Mouse (Mus musculus) kidney, postnatal 0 days (tissue): ENCODE results near the gene Bcs1l. TPM values are rescaled to one million over a fixed set of nuclear protein-coding genes. Genes with fewer than 3 reads are reported as not detected.

Source experiments
- ATAC-seq: fragments of 200-750 bp; cut with Nextera tagmentation; replicated peaks from 2 replicates; pipeline ENCODE4 v1.8.0; 2017; ENCODE audit warnings: low read depth, moderate number of reproducible peaks, moderate TSS enrichment, moderate library complexity; ENCODE audit not compliant: low FRiP score
- DNase-seq: peaks from one replicate; pipeline ENCODE4 v3.0.0-alpha.2; 2016; ENCODE audit warnings: low spot score
- H3K27ac ChIP-seq: fragments of 300-500 bp; sonication (generic); 2 replicates; pipeline ENCODE4 v1.5.1; 2014; ENCODE audit warnings: mild to moderate bottlenecking
- H3K27me3 ChIP-seq: fragments of 300-500 bp; sonication (generic); 2 replicates; pipeline ENCODE4 v1.6.1; 2014; ENCODE audit warnings: low read length, mixed read lengths; ENCODE audit not compliant: insufficient read depth
- H3K36me3 ChIP-seq: fragments of 300-500 bp; sonication (generic); 2 replicates; pipeline ENCODE4 v1.6.1; 2014; ENCODE audit warnings: low read length, mixed read lengths; ENCODE audit not compliant: insufficient read depth
- H3K4me1 ChIP-seq: fragments of 300-500 bp; sonication (generic); replicated peaks from 2 replicates; pipeline ENCODE4 v1.6.1; 2014; ENCODE audit warnings: antibody characterized with exemption, low read length, mixed read lengths; ENCODE audit not compliant: insufficient read depth
- H3K4me2 ChIP-seq: fragments of 300-500 bp; sonication (generic); 2 replicates; pipeline ENCODE4 v1.6.1; 2014; ENCODE audit warnings: mild to moderate bottlenecking, low read length, moderate library complexity, mixed read lengths
- H3K4me3 ChIP-seq: fragments of 300-500 bp; sonication (generic); replicated peaks from 2 replicates; pipeline ENCODE4 v1.5.1; 2014; ENCODE audit warnings: low read depth, low read length
- H3K9ac ChIP-seq: fragments of 300-500 bp; sonication (generic); 2 replicates; pipeline ENCODE4 v1.6.1; 2014; ENCODE audit warnings: low read depth, low read length
- H3K9me3 ChIP-seq: fragments of 300-500 bp; sonication (generic); replicated peaks from 2 replicates; pipeline ENCODE4 v1.6.1; 2016; ENCODE audit warnings: low read length, inconsistent platforms, mixed read lengths
- CTCF ChIP-seq: IDR thresholded peaks from 2 replicates; pipeline ENCODE4 v1.5.1; 2016; ENCODE audit warnings: antibody characterized with exemption, low read depth, mild to moderate bottlenecking, moderate library complexity
- WGBS: fragments of 180-500 bp; shearing (Covaris S2); extraction: QIAGEN DNeasy Blood & Tissue Kit; methylation state at CpG from one replicate; pipeline ENCODE4 v1.1.7; 2014; 5-methylcytosine and 5-hydroxymethylcytosine counted together
- polyA plus RNA-seq: library from polyadenylated mRNA; unstranded; fragments of >200 nt; fragmentation: Nextera tagmentation; extraction: Ambion mirVana; gene quantifications from 2 replicates; pipeline ENCODE4 v1.2.1, GENCODE M21; 2015

Gene Bcs1l
- 13.3 and 14.5 TPM in 2 replicates for polyA plus RNA-seq

- under 1% methylated on average over 48 of the region's 48 CpGs for WGBS
- peak; percentile 29; the same call in 1 of the 2 replicates for TF ChIP-seq CTCF
- peak within 1 kb of the TSS; percentile 68 for H3K27ac ChIP-seq
- H3K4me1 ChIP-seq: no peaks in the 10 kb centered on the region
- no peaks in the 10 kb centered on the region for H3K9me3 ChIP-seq
- peak within 1 kb of the TSS; percentile 72 for H3K4me2 ChIP-seq
- peaks cover 18% of the 10 kb centered on the region for H3K36me3 ChIP-seq
- H3K4me3 ChIP-seq: peak within 1 kb of the TSS; percentile 72
- DNase-seq (peak; percentile 100), ATAC-seq (peak; percentile 99)
- H3K9ac ChIP-seq: peak within 1 kb of the TSS; percentile 56
- H3K27me3 ChIP-seq: no peaks in the 10 kb centered on the region
Measured at GRCm38 (mm10) chr1:74587773-74588445, at the start of gene Bcs1l, which contains the start of gene Zfp142. TSS of gene Bcs1l (plus strand) at chr1:74588289. TSS of gene Zfp142 (minus strand) at chr1:74588246.

- Histone ChIP-seq H3K27ac (no peak overlapping the region), H3K4me2 (no peak overlapping the region), H3K9ac (no peak overlapping the region), H3K4me1 (no peaks in the 10 kb centered on the region), H3K9me3 (no peaks in the 10 kb centered on the region), H3K4me3 (no peak overlapping the region), H3K27me3 (no peaks in the 10 kb centered on the region), H3K36me3 (no peaks in the 10 kb centered on the region)
- ATAC-seq (no peak), DNase-seq (peak; percentile 21)
- TF ChIP-seq CTCF: no peak
Measured at GRCm38 (mm10) chr1:74538650-74539049, 49.4 kb upstream of the Bcs1l start.

DNA sequence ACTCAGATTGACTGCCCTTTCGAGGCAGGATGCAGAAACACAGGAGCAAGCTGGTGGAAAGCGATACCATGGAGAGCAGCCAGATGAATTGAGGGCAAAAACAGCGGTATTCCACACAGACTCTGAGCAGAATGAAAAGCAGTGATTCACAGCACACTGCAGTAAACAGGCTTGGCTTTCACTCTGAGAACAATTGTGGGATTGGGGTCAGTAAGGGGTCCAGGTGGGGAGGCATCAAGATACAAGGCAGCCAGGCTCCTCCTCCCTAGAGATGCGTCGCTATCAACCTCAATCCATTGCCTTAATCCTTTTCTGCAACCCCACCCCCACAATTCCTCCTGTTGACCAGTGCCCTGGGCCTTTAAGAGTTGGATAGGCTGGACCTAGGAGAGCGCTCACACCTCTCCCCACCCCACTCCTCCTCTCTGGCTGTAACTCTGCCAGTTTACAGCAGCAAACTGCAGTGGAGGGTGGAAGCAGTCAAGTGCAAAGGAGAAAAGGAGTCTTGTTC, 45.6 kb upstream of the Bcs1l start, which contains the start of gene Plcd4:
Gene Plcd4 (plus strand): TSS at position 438 of the 511 bp plus-strand sequence.
- peak; percentile 61 for ATAC-seq

DNA sequence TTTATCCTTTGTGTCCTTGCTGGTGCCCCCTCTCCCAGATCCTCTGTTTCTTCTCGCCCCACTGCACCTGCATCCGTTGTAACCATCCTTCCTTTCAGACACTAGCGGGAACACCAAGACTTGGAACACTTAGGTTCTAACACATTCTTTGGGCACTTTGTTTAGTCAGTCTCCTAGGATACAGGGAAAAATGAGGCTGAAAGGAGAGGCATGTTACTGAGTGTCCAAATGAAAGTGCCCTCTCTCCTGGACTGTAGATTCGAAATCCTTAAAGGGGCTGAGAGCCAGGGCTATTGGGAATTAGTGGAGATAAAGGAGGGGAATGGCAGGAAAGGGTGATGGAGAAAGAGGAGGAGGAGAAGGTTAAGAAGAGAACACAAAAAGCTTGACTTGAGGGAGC, 43.9 kb upstream of the Bcs1l start, which contains the start of gene Usp37:
Gene Usp37 (minus strand): TSS at position 101 of the 400 bp plus-strand sequence.
- 83% methylated on average over 4 of the region's 4 CpGs for WGBS

More for the DNA sequence above, 45.6 kb upstream of the Bcs1l start, which contains the start of gene Plcd4:
- H3K27me3 ChIP-seq: no peaks in the 10 kb centered on the region
- TF ChIP-seq CTCF: no peak
- H3K4me2 ChIP-seq: peak within 1 kb of the TSS; percentile 38
- no peak within 1 kb of the TSS for H3K4me3 ChIP-seq
- no peaks in the 10 kb centered on the region for H3K4me1 ChIP-seq
- peak; percentile 67 for DNase-seq
- no peak within 1 kb of the TSS for H3K27ac ChIP-seq
- no peaks in the 10 kb centered on the region for H3K36me3 ChIP-seq
- WGBS: 2% methylated on average over 6 of the region's 6 CpGs
- no peaks in the 10 kb centered on the region for H3K9me3 ChIP-seq
- H3K9ac ChIP-seq: no peak within 1 kb of the TSS

DNA sequence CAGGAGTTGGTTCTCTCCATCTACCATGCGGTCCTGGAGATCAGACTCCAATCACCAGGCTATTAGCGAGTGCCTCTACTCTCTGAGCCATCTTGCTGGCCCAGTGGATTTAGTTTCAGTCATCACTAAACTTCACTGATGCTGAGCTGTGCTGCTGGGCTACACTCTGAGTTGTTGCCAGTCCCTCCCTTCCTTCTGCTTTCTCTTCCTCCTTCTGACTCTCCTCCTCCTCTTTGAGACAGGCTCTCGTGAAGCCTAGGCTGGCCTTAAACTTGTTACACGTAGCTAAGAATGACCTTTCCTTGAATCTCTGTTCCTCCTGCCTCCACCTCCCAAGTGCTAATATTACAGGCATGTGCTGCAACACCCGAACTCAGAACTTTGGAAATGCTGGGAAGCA, 29.0 kb upstream of the Bcs1l start:
- DNase-seq (no peak), ATAC-seq (no peak)
- H3K27me3 ChIP-seq: no peaks in the 10 kb centered on the region
- no peak overlapping the region for H3K4me3 ChIP-seq
- H3K27ac ChIP-seq: no peak overlapping the region
- H3K36me3 ChIP-seq: no peaks in the 10 kb centered on the region
- 82% methylated on average over 5 of the region's 5 CpGs for WGBS
- no peaks in the 10 kb centered on the region for H3K9me3 ChIP-seq
- H3K4me1 ChIP-seq: no peaks in the 10 kb centered on the region
- no peak overlapping the region for H3K9ac ChIP-seq
- no peak for TF ChIP-seq CTCF
- no peak overlapping the region for H3K4me2 ChIP-seq

More for the DNA sequence above, 43.9 kb upstream of the Bcs1l start, which contains the start of gene Usp37:
- H3K4me3 ChIP-seq: no peak within 1 kb of the TSS
- no peak for TF ChIP-seq CTCF
- no peak within 1 kb of the TSS for H3K9ac ChIP-seq
- H3K27me3 ChIP-seq: no peaks in the 10 kb centered on the region
- ATAC-seq: no peak
- no peaks in the 10 kb centered on the region for H3K36me3 ChIP-seq
- no peak for DNase-seq
- H3K9me3 ChIP-seq: no peaks in the 10 kb centered on the region
- peak within 1 kb of the TSS; percentile 38 for H3K4me2 ChIP-seq
- no peaks in the 10 kb centered on the region for H3K4me1 ChIP-seq
- H3K27ac ChIP-seq: no peak within 1 kb of the TSS

GRCm38 (mm10) chr1:74565834-74566233, 22.3 kb upstream of the Bcs1l start:
- H3K9me3 ChIP-seq: no peaks in the 10 kb centered on the region
- DNase-seq (no peak), ATAC-seq (no peak)
- WGBS: 89% methylated on average over 6 of the region's 6 CpGs
- TF ChIP-seq CTCF: no peak
- no peaks in the 10 kb centered on the region for H3K27me3 ChIP-seq
- H3K27ac ChIP-seq: no peak overlapping the region
- peaks cover 46% of the 10 kb centered on the region for H3K36me3 ChIP-seq
- H3K9ac ChIP-seq: no peak overlapping the region
- no peak overlapping the region for H3K4me3 ChIP-seq
- H3K4me1 ChIP-seq: no peaks in the 10 kb centered on the region
- no peak overlapping the region for H3K4me2 ChIP-seq
